Mouse (Mus musculus): Measurements from ENCODE around the gene Dusp22. TPM values are rescaled to one million over a fixed set of nuclear protein-coding genes. Genes with fewer than 3 reads are reported as not detected.

Gene Dusp22
- polyA plus RNA-seq, 1 experiment from 2014 or later = 12.9 TPM

- no peak overlapping the region for H3K4me3 ChIP-seq (ENCODE audit: low read length)
- no peak overlapping the region for H3K27ac ChIP-seq (ENCODE audit: low read length)
- H3K9ac ChIP-seq (ENCODE audit: low read depth, low read length) = no peak overlapping the region
- 97% methylated on average over 3 of the region's 3 CpGs for WGBS
- no peaks in the 10 kb centered on the region for H3K36me3 ChIP-seq (ENCODE audit: control insufficient read depth, insufficient read depth, low read length)
- H3K4me1 ChIP-seq (ENCODE audit: control insufficient read depth, insufficient read depth, low read length) = no peaks in the 10 kb centered on the region
- ATAC-seq = no peak
- H3K4me2 ChIP-seq (ENCODE audit: low read depth, low read length) = no peak overlapping the region
- H3K27me3 ChIP-seq (replicated peaks; ENCODE audit: control insufficient read depth, insufficient read depth, low read length) = no peaks in the 10 kb centered on the region
- no peaks in the 10 kb centered on the region for H3K9me3 ChIP-seq (ENCODE audit: control insufficient read depth, low read length)
Observed at GRCm38 (mm10) chr13:30711711-30712110, 51.9 kb downstream of the Dusp22 start.

- 75% methylated on average over 6 of the region's 6 CpGs for WGBS
- no peak overlapping the region for H3K4me2 ChIP-seq (ENCODE audit: low read depth, low read length)
- no peak for ATAC-seq
- H3K9ac ChIP-seq (ENCODE audit: low read depth, low read length) = no peak overlapping the region
- no peaks in the 10 kb centered on the region for H3K27me3 ChIP-seq (replicated peaks; ENCODE audit: control insufficient read depth, insufficient read depth, low read length)
- H3K4me3 ChIP-seq (ENCODE audit: low read length) = no peak overlapping the region
- no peak overlapping the region for H3K27ac ChIP-seq (ENCODE audit: low read length)
- H3K36me3 ChIP-seq (ENCODE audit: control insufficient read depth, insufficient read depth, low read length) = no peaks in the 10 kb centered on the region
- no peaks in the 10 kb centered on the region for H3K9me3 ChIP-seq (ENCODE audit: control insufficient read depth, low read length)
- no peaks in the 10 kb centered on the region for H3K4me1 ChIP-seq (ENCODE audit: control insufficient read depth, insufficient read depth, low read length)
Observed at GRCm38 (mm10) chr13:30712280-30712679, 52.5 kb downstream of the Dusp22 start.

- Histone ChIP-seq H3K9me3 (ENCODE audit: control insufficient read depth, low read length) (no peaks in the 10 kb centered on the region), H3K27me3 (replicated peaks; ENCODE audit: control insufficient read depth, insufficient read depth, low read length) (no peaks in the 10 kb centered on the region), H3K4me2 (ENCODE audit: low read depth, low read length) (no peak overlapping the region), H3K36me3 (ENCODE audit: control insufficient read depth, insufficient read depth, low read length) (no peaks in the 10 kb centered on the region), H3K4me3 (ENCODE audit: low read length) (no peak overlapping the region), H3K27ac (ENCODE audit: low read length) (no peak overlapping the region), H3K9ac (ENCODE audit: low read depth, low read length) (no peak overlapping the region), H3K4me1 (ENCODE audit: control insufficient read depth, insufficient read depth, low read length) (no peaks in the 10 kb centered on the region)
- no peak for ATAC-seq
- 56% methylated on average over 3 of the region's 3 CpGs for WGBS
Observed at GRCm38 (mm10) chr13:30713621-30714020, 53.8 kb downstream of the Dusp22 start.

- H3K4me2 ChIP-seq (ENCODE audit: low read depth, low read length) = no peak overlapping the region
- no peak overlapping the region for H3K4me3 ChIP-seq (ENCODE audit: low read length)
- ATAC-seq = no peak
- H3K9ac ChIP-seq (ENCODE audit: low read depth, low read length) = no peak overlapping the region
- no peaks in the 10 kb centered on the region for H3K4me1 ChIP-seq (ENCODE audit: control insufficient read depth, insufficient read depth, low read length)
- no peak overlapping the region for H3K27ac ChIP-seq (ENCODE audit: low read length)
- no peaks in the 10 kb centered on the region for H3K27me3 ChIP-seq (replicated peaks; ENCODE audit: control insufficient read depth, insufficient read depth, low read length)
- H3K9me3 ChIP-seq (ENCODE audit: control insufficient read depth, low read length) = no peaks in the 10 kb centered on the region
- 75% methylated on average over 6 of the region's 6 CpGs for WGBS
- no peaks in the 10 kb centered on the region for H3K36me3 ChIP-seq (ENCODE audit: control insufficient read depth, insufficient read depth, low read length)
Observed at GRCm38 (mm10) chr13:30714552-30714951, 54.8 kb downstream of the Dusp22 start.

- no peaks in the 10 kb centered on the region for H3K9me3 ChIP-seq (ENCODE audit: control insufficient read depth, low read length)
- no peaks in the 10 kb centered on the region for H3K36me3 ChIP-seq (ENCODE audit: control insufficient read depth, insufficient read depth, low read length)
- 86% methylated on average over 7 of the region's 7 CpGs for WGBS
- no peak overlapping the region for H3K4me3 ChIP-seq (ENCODE audit: low read length)
- H3K27ac ChIP-seq (ENCODE audit: low read length) = no peak overlapping the region
- H3K27me3 ChIP-seq (replicated peaks; ENCODE audit: control insufficient read depth, insufficient read depth, low read length) = no peaks in the 10 kb centered on the region
- H3K4me2 ChIP-seq (ENCODE audit: low read depth, low read length) = no peak overlapping the region
- no peaks in the 10 kb centered on the region for H3K4me1 ChIP-seq (ENCODE audit: control insufficient read depth, insufficient read depth, low read length)
- H3K9ac ChIP-seq (ENCODE audit: low read depth, low read length) = no peak overlapping the region
- no peak for ATAC-seq
Observed at GRCm38 (mm10) chr13:30715060-30715459, 55.3 kb downstream of the Dusp22 start.

- H3K4me3 ChIP-seq (ENCODE audit: low read length) = no peak overlapping the region
- H3K9ac ChIP-seq (ENCODE audit: low read depth, low read length) = no peak overlapping the region
- H3K27me3 ChIP-seq (replicated peaks; ENCODE audit: control insufficient read depth, insufficient read depth, low read length) = no peaks in the 10 kb centered on the region
- no peaks in the 10 kb centered on the region for H3K4me1 ChIP-seq (ENCODE audit: control insufficient read depth, insufficient read depth, low read length)
- no peaks in the 10 kb centered on the region for H3K36me3 ChIP-seq (ENCODE audit: control insufficient read depth, insufficient read depth, low read length)
- no peak overlapping the region for H3K4me2 ChIP-seq (ENCODE audit: low read depth, low read length)
- 82% methylated on average over 4 of the region's 4 CpGs for WGBS
- ATAC-seq = no peak
- no peak overlapping the region for H3K27ac ChIP-seq (ENCODE audit: low read length)
- no peaks in the 10 kb centered on the region for H3K9me3 ChIP-seq (ENCODE audit: control insufficient read depth, low read length)
Observed at GRCm38 (mm10) chr13:30715573-30715972, 55.8 kb downstream of the Dusp22 start.

- 75% methylated on average over 5 of the region's 5 CpGs for WGBS
Observed at GRCm38 (mm10) chr13:30716611-30717010, 56.8 kb downstream of the Dusp22 start.

GRCm38 (mm10) chr13:30722601-30723000 lies 62.8 kb downstream of the Dusp22 start:
- WGBS = 16% methylated on average over 7 of the region's 7 CpGs
- H3K27ac ChIP-seq (ENCODE audit: low read length) = no peak overlapping the region
- peaks cover 6% of the 10 kb centered on the region; the same call in 1 of the 2 replicates for H3K4me1 ChIP-seq (ENCODE audit: control insufficient read depth, insufficient read depth, low read length)
- ATAC-seq = no peak
- no peak overlapping the region for H3K9ac ChIP-seq (ENCODE audit: low read depth, low read length)
- H3K9me3 ChIP-seq (ENCODE audit: control insufficient read depth, low read length) = no peaks in the 10 kb centered on the region
- no peak overlapping the region for H3K4me2 ChIP-seq (ENCODE audit: low read depth, low read length)
- no peaks in the 10 kb centered on the region for H3K36me3 ChIP-seq (ENCODE audit: control insufficient read depth, insufficient read depth, low read length)
- H3K27me3 ChIP-seq (replicated peaks; ENCODE audit: control insufficient read depth, insufficient read depth, low read length) = no peaks in the 10 kb centered on the region
- no peak overlapping the region for H3K4me3 ChIP-seq (ENCODE audit: low read length)

More at GRCm38 (mm10) chr13:30716611-30717010, 56.8 kb downstream of the Dusp22 start:
- no peak overlapping the region for H3K4me3 ChIP-seq (ENCODE audit: low read length)
- H3K27me3 ChIP-seq (replicated peaks; ENCODE audit: control insufficient read depth, insufficient read depth, low read length) = no peaks in the 10 kb centered on the region
- H3K4me2 ChIP-seq (ENCODE audit: low read depth, low read length) = no peak overlapping the region
- H3K9me3 ChIP-seq (ENCODE audit: control insufficient read depth, low read length) = no peaks in the 10 kb centered on the region
- H3K36me3 ChIP-seq (ENCODE audit: control insufficient read depth, insufficient read depth, low read length) = no peaks in the 10 kb centered on the region
- H3K27ac ChIP-seq (ENCODE audit: low read length) = no peak overlapping the region
- no peak overlapping the region for H3K9ac ChIP-seq (ENCODE audit: low read depth, low read length)
- no peak for ATAC-seq
- H3K4me1 ChIP-seq (ENCODE audit: control insufficient read depth, insufficient read depth, low read length) = no peaks in the 10 kb centered on the region

GRCm38 (mm10) chr13:30723258-30723657 lies 63.5 kb downstream of the Dusp22 start:
- Histone ChIP-seq H3K9ac (ENCODE audit: low read depth, low read length) (no peak overlapping the region), H3K27me3 (replicated peaks; ENCODE audit: control insufficient read depth, insufficient read depth, low read length) (no peaks in the 10 kb centered on the region), H3K36me3 (ENCODE audit: control insufficient read depth, insufficient read depth, low read length) (no peaks in the 10 kb centered on the region), H3K4me3 (ENCODE audit: low read length) (no peak overlapping the region), H3K9me3 (ENCODE audit: control insufficient read depth, low read length) (no peaks in the 10 kb centered on the region), H3K4me2 (ENCODE audit: low read depth, low read length) (no peak overlapping the region), H3K4me1 (ENCODE audit: control insufficient read depth, insufficient read depth, low read length) (peaks cover 6% of the 10 kb centered on the region; the same call in 1 of the 2 replicates), H3K27ac (ENCODE audit: low read length) (no peak overlapping the region)
- no peak for ATAC-seq
- 43% methylated on average over 5 of the region's 5 CpGs for WGBS

GRCm38 (mm10) chr13:30723858-30724257 lies 64.1 kb downstream of the Dusp22 start:
- H3K27ac ChIP-seq (ENCODE audit: low read length) = no peak overlapping the region
- H3K36me3 ChIP-seq (ENCODE audit: control insufficient read depth, insufficient read depth, low read length) = no peaks in the 10 kb centered on the region
- ATAC-seq = no peak
- H3K4me1 ChIP-seq (ENCODE audit: control insufficient read depth, insufficient read depth, low read length) = peaks cover 6% of the 10 kb centered on the region; the same call in 1 of the 2 replicates
- H3K27me3 ChIP-seq (replicated peaks; ENCODE audit: control insufficient read depth, insufficient read depth, low read length) = no peaks in the 10 kb centered on the region
- H3K4me2 ChIP-seq (ENCODE audit: low read depth, low read length) = no peak overlapping the region
- H3K9ac ChIP-seq (ENCODE audit: low read depth, low read length) = no peak overlapping the region
- no peaks in the 10 kb centered on the region for H3K9me3 ChIP-seq (ENCODE audit: control insufficient read depth, low read length)
- 53% methylated on average over 8 of the region's 8 CpGs for WGBS
- H3K4me3 ChIP-seq (ENCODE audit: low read length) = no peak overlapping the region

All from intestine, embryonic 16.5 days (tissue).